Mouse (Mus musculus): ENCODE measurements around the gene Cavin4. TPM values are rescaled to one million over a fixed set of nuclear protein-coding genes. Genes with fewer than 3 reads are reported as not detected.

The Cavin4 gene
- polyA plus RNA-seq, 1 experiment from 2014 or later: 1.0 TPM

GRCm38 (mm10) chr4:48638132-48638531, 25.2 kb upstream of the Cavin4 start:
- no peak overlapping the region for H3K4me2 ChIP-seq
- no peaks in the 10 kb centered on the region for H3K4me1 ChIP-seq (replicated peaks)
- H3K4me3 ChIP-seq (replicated peaks): no peak overlapping the region
- peaks cover 83% of the 10 kb centered on the region for H3K36me3 ChIP-seq
- WGBS: 85% methylated on average over 10 of the region's 10 CpGs
- no peak overlapping the region for H3K27ac ChIP-seq
- H3K27me3 ChIP-seq: no peaks in the 10 kb centered on the region
- ATAC-seq (ENCODE audit: insufficient number of reproducible peaks, insufficient read depth, low FRiP score, low TSS enrichment, low read depth): no peak
- H3K9me3 ChIP-seq: no peaks in the 10 kb centered on the region
- no peak overlapping the region for H3K9ac ChIP-seq (replicated peaks)

- 95% methylated on average over 17 of the region's 17 CpGs for WGBS
- no peaks in the 10 kb centered on the region for H3K9me3 ChIP-seq
- no peaks in the 10 kb centered on the region for H3K27me3 ChIP-seq
- H3K36me3 ChIP-seq: peaks cover 84% of the 10 kb centered on the region
- H3K4me2 ChIP-seq: no peak overlapping the region
- ATAC-seq (ENCODE audit: insufficient number of reproducible peaks, insufficient read depth, low FRiP score, low TSS enrichment, low read depth): no peak
- no peaks in the 10 kb centered on the region for H3K4me1 ChIP-seq (replicated peaks)
- no peak overlapping the region for H3K27ac ChIP-seq
- H3K9ac ChIP-seq (replicated peaks): no peak overlapping the region
- H3K4me3 ChIP-seq (replicated peaks): no peak overlapping the region
These were observed 23.8 kb upstream of the Cavin4 start for GRCm38 (mm10) chr4:48639503-48639902.

GRCm38 (mm10) chr4:48643801-48644200, 19.5 kb upstream of the Cavin4 start:
- Histone ChIP-seq H3K27me3 (no peaks in the 10 kb centered on the region), H3K9ac (replicated peaks) (no peak overlapping the region), H3K4me2 (no peak overlapping the region), H3K4me1 (replicated peaks) (no peaks in the 10 kb centered on the region), H3K9me3 (no peaks in the 10 kb centered on the region), H3K4me3 (replicated peaks) (no peak overlapping the region), H3K36me3 (peaks cover 97% of the 10 kb centered on the region), H3K27ac (no peak overlapping the region)
- WGBS: 83% methylated on average over 6 of the region's 6 CpGs
- no peak for ATAC-seq (ENCODE audit: insufficient number of reproducible peaks, insufficient read depth, low FRiP score, low TSS enrichment, low read depth)

GRCm38 (mm10) chr4:48646143-48646542, 17.2 kb upstream of the Cavin4 start:
- Histone ChIP-seq H3K36me3 (peaks cover 96% of the 10 kb centered on the region), H3K9me3 (no peaks in the 10 kb centered on the region), H3K4me2 (no peak overlapping the region), H3K27me3 (no peaks in the 10 kb centered on the region), H3K9ac (replicated peaks) (no peak overlapping the region), H3K4me1 (replicated peaks) (no peaks in the 10 kb centered on the region), H3K4me3 (replicated peaks) (no peak overlapping the region), H3K27ac (no peak overlapping the region)
- ATAC-seq (ENCODE audit: insufficient number of reproducible peaks, insufficient read depth, low FRiP score, low TSS enrichment, low read depth): no peak
- WGBS: 83% methylated on average over 5 of the region's 5 CpGs

- 91% methylated on average over 10 of the region's 10 CpGs for WGBS
- Histone ChIP-seq H3K36me3 (peaks cover 95% of the 10 kb centered on the region), H3K27ac (no peak overlapping the region), H3K4me3 (replicated peaks) (no peak overlapping the region), H3K27me3 (no peaks in the 10 kb centered on the region), H3K4me1 (replicated peaks) (no peaks in the 10 kb centered on the region), H3K4me2 (no peak overlapping the region), H3K9ac (replicated peaks) (no peak overlapping the region), H3K9me3 (no peaks in the 10 kb centered on the region)
- ATAC-seq (ENCODE audit: insufficient number of reproducible peaks, insufficient read depth, low FRiP score, low TSS enrichment, low read depth): no peak
These were observed 12.5 kb upstream of the Cavin4 start for GRCm38 (mm10) chr4:48650617-48651360.

GRCm38 (mm10) chr4:48654118-48654517, 9.2 kb upstream of the Cavin4 start:
- Histone ChIP-seq H3K27ac (no peak overlapping the region), H3K9ac (replicated peaks) (no peak overlapping the region), H3K36me3 (peaks cover 93% of the 10 kb centered on the region), H3K4me1 (replicated peaks) (no peaks in the 10 kb centered on the region), H3K4me2 (no peak overlapping the region), H3K27me3 (no peaks in the 10 kb centered on the region), H3K9me3 (no peaks in the 10 kb centered on the region), H3K4me3 (replicated peaks) (no peak overlapping the region)
- no peak for ATAC-seq (ENCODE audit: insufficient number of reproducible peaks, insufficient read depth, low FRiP score, low TSS enrichment, low read depth)
- whole genome bisulfite sequencing: 60% methylated on average over 4 of the region's 4 CpGs

GRCm38 (mm10) chr4:48656530-48656929, 6.8 kb upstream of the Cavin4 start:
- 97% methylated on average over 8 of the region's 8 CpGs for WGBS
- no peak overlapping the region for H3K4me3 ChIP-seq (replicated peaks)
- H3K27ac ChIP-seq: no peak overlapping the region
- no peaks in the 10 kb centered on the region for H3K27me3 ChIP-seq
- H3K4me1 ChIP-seq (replicated peaks): no peaks in the 10 kb centered on the region
- ATAC-seq (ENCODE audit: insufficient number of reproducible peaks, insufficient read depth, low FRiP score, low TSS enrichment, low read depth): no peak
- H3K4me2 ChIP-seq: no peak overlapping the region
- H3K36me3 ChIP-seq: peaks cover 95% of the 10 kb centered on the region
- no peak overlapping the region for H3K9ac ChIP-seq (replicated peaks)
- H3K9me3 ChIP-seq: no peaks in the 10 kb centered on the region

GRCm38 (mm10) chr4:48660144-48660543, 3.2 kb upstream of the Cavin4 start:
- no peak overlapping the region for H3K9ac ChIP-seq (replicated peaks)
- H3K36me3 ChIP-seq: peaks cover 82% of the 10 kb centered on the region
- no peak for ATAC-seq (ENCODE audit: insufficient number of reproducible peaks, insufficient read depth, low FRiP score, low TSS enrichment, low read depth)
- H3K27me3 ChIP-seq: no peaks in the 10 kb centered on the region
- H3K27ac ChIP-seq: no peak overlapping the region
- WGBS: 87% methylated on average over 4 of the region's 4 CpGs
- no peaks in the 10 kb centered on the region for H3K4me1 ChIP-seq (replicated peaks)
- H3K4me3 ChIP-seq (replicated peaks): no peak overlapping the region
- H3K9me3 ChIP-seq: no peaks in the 10 kb centered on the region
- no peak overlapping the region for H3K4me2 ChIP-seq

GRCm38 (mm10) chr4:48660619-48661575, 2.4 kb upstream of the Cavin4 start:
- no peaks in the 10 kb centered on the region for H3K27me3 ChIP-seq
- H3K9me3 ChIP-seq: no peaks in the 10 kb centered on the region
- 92% methylated on average over 7 of the region's 7 CpGs for WGBS
- H3K36me3 ChIP-seq: peaks cover 82% of the 10 kb centered on the region
- no peak overlapping the region for H3K9ac ChIP-seq (replicated peaks)
- H3K27ac ChIP-seq: no peak overlapping the region
- no peak overlapping the region for H3K4me3 ChIP-seq (replicated peaks)
- H3K4me1 ChIP-seq (replicated peaks): no peaks in the 10 kb centered on the region
- no peak for ATAC-seq (ENCODE audit: insufficient number of reproducible peaks, insufficient read depth, low FRiP score, low TSS enrichment, low read depth)
- H3K4me2 ChIP-seq: no peak overlapping the region

- Histone ChIP-seq H3K9me3 (no peaks in the 10 kb centered on the region), H3K27ac (no peak overlapping the region), H3K36me3 (peaks cover 62% of the 10 kb centered on the region), H3K9ac (replicated peaks) (no peak overlapping the region), H3K4me3 (replicated peaks) (no peak overlapping the region), H3K27me3 (no peaks in the 10 kb centered on the region), H3K4me1 (replicated peaks) (no peaks in the 10 kb centered on the region), H3K4me2 (no peak overlapping the region)
- 89% methylated on average over 6 of the region's 6 CpGs for WGBS
- no peak for ATAC-seq (ENCODE audit: insufficient number of reproducible peaks, insufficient read depth, low FRiP score, low TSS enrichment, low read depth)
These were observed 707 bp downstream of the Cavin4 start for GRCm38 (mm10) chr4:48664021-48664420.

- ATAC-seq (ENCODE audit: insufficient number of reproducible peaks, insufficient read depth, low FRiP score, low TSS enrichment, low read depth): no peak
- Histone ChIP-seq H3K9ac (replicated peaks) (no peak overlapping the region), H3K36me3 (peaks cover 62% of the 10 kb centered on the region), H3K9me3 (no peaks in the 10 kb centered on the region), H3K4me2 (no peak overlapping the region), H3K27me3 (no peaks in the 10 kb centered on the region), H3K27ac (no peak overlapping the region), H3K4me1 (replicated peaks) (no peaks in the 10 kb centered on the region), H3K4me3 (replicated peaks) (no peak overlapping the region)
- 91% methylated on average over 6 of the region's 6 CpGs for WGBS
These were observed 4.0 kb downstream of the Cavin4 start for GRCm38 (mm10) chr4:48667279-48667678.

Measured in limb, embryonic 12.5 days (tissue).